ENCODE assay signal across 10 mouse cellular contexts in the genomic region with DNA sequence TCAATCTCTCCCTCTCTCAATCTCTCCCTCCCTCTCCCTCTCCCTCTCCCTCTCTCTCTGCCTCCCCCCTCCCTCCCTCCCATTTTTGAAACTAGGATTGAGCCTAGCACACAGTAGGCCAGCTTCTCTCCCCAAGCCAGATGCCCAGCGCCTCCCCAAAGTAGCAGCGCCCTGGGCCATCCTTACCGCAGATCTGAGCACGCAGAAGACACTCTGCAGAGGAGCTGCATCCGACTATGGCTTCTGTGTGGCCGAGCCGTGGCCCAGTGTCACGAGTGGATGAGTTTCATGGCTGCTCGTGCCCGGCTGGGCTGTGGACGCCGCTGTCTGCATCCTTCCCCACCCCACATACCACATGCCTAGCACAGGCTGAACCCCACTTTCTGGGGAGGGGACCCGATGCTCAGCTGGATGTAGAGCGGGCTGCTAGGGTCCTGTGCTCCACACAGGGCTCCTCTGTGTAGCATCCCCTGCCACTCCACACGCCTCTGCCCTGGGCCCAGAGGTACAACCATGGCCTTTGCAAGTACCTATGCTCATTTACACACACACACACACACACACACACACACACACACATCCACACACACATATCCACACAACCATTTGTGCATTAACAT. TPM values are rescaled to one million over a fixed set of nuclear protein-coding genes. Genes with fewer than 3 reads are reported as not detected.
DNase-seq lines count a peak whose midpoint lies in the region; ATAC-seq lines count a peak whose summit lies in the region.
"Had no signal": no experiment of that assay in that cellular context is flagged by ENCODE, and none has a peak within 500 bp of the region (broad histone marks: within the 10 kb centered on the region; RNA-seq: fewer than 3 reads in every experiment).

No protein-coding gene starts in this region.

- DNase-seq in gastrocnemius, postnatal 14 days = peak; percentile 2
- DNase-seq in gastrocnemius, postnatal 4 days (ENCODE audit: low spot score in 2 of 2) = no peak
- DNase-seq in CD4-positive helper T cell, adult 2 months (ENCODE audit: low read depth, low spot score) = peak; percentile 2
- DNase-seq in left cerebral cortex, adult 8-10 months (ENCODE audit: low spot score in 2 of 2) = no peak
- DNase-seq in spleen, postnatal 14 days (ENCODE audit: low spot score in 2 of 2) = no peak
- DNase-seq in spleen, postnatal 36 days (ENCODE audit: low spot score in 2 of 2) = no peak
- DNase-seq: heart, adult 11 months had no signal

- ATAC-seq in granulocyte monocyte progenitor cell, adult 5-6 weeks (replicated peaks; ENCODE audit: poor library complexity, severe bottlenecking) = 0 out of 2 replicates have a peak, but pooled peaks have one; percentile 12
- peak; percentile 13; the same call in 1 of the 2 replicates for ATAC-seq in megakaryocyte progenitor cell, adult 5-6 weeks (replicated peaks; ENCODE audit: poor library complexity)

- intact Hi-C loops in gastrocnemius, postnatal 14 days (cut with DNase I; ENCODE audit: low total_unique reads) = loop anchor here (5.0 kb wide), 1 partner anchor 136 kb away; no protein-coding TSS in a partner anchor

RNA-seq across cellular contexts. Expression of a gene that starts 26.5 kb away (rescaled TPM):
- not detected for total RNA-seq in gastrocnemius, postnatal 14 days (2021)
- not detected for total RNA-seq in gastrocnemius, postnatal 4 days (2021)
- not detected in 2 replicates for total RNA-seq in granulocyte monocyte progenitor cell, adult 5-6 weeks (2014; fragmentation: Nextera tagmentation)
- not detected in 2 replicates for total RNA-seq in granulocyte monocyte progenitor cell, adult 5-6 weeks (2017)
- not detected in 2 replicates for total RNA-seq in megakaryocyte progenitor cell, adult 5-6 weeks (2015)
- total RNA-seq in megakaryocyte progenitor cell, adult 5-6 weeks (2017) = not detected in 2 replicates
- total RNA-seq in left cerebral cortex, adult 8-10 months (2022) = not detected
- total RNA-seq: layer of hippocampus, postnatal 10 days had no signal

RNA-seq across cellular contexts. Expression of a gene that starts 29.2 kb away (rescaled TPM):
- not detected for total RNA-seq in gastrocnemius, postnatal 14 days (2021)
- total RNA-seq in gastrocnemius, postnatal 4 days (2021) = not detected
- total RNA-seq in granulocyte monocyte progenitor cell, adult 5-6 weeks (2014; fragmentation: Nextera tagmentation) = not detected in 2 replicates
- not detected in 2 replicates for total RNA-seq in granulocyte monocyte progenitor cell, adult 5-6 weeks (2017)
- 0.10 TPM in 1 of 2 replicates, not detected in the other for total RNA-seq in megakaryocyte progenitor cell, adult 5-6 weeks (2015)
- not detected in 2 replicates for total RNA-seq in megakaryocyte progenitor cell, adult 5-6 weeks (2017)
- 1 to 10 TPM in 1 of 4 experiments, under 1 TPM in 2, not detected in 1; 0.11 to 1.3 (median 0.53) TPM for total RNA-seq in left cerebral cortex, adult 8-10 months (2022)

RNA-seq across cellular contexts. Expression of a gene that starts 38.7 kb away (rescaled TPM):
- not detected for total RNA-seq in gastrocnemius, postnatal 14 days (2021)
- total RNA-seq in gastrocnemius, postnatal 4 days (2021) = not detected
- total RNA-seq in granulocyte monocyte progenitor cell, adult 5-6 weeks (2014; fragmentation: Nextera tagmentation) = not detected in 2 replicates
- not detected in 2 replicates for total RNA-seq in granulocyte monocyte progenitor cell, adult 5-6 weeks (2017)
- total RNA-seq in megakaryocyte progenitor cell, adult 5-6 weeks (2015) = not detected in 2 replicates
- not detected in 2 replicates for total RNA-seq in megakaryocyte progenitor cell, adult 5-6 weeks (2017)
- not detected for total RNA-seq in left cerebral cortex, adult 8-10 months (2022)
- total RNA-seq: layer of hippocampus, postnatal 10 days had no signal

Comparison
In these comparisons a context has a peak if more than half of its experiments do, and no peak if none do; other contexts are left out.
1. DNase-seq: peak in gastrocnemius, postnatal 14 days (single experiment) and CD4-positive helper T cell, adult 2 months (single experiment); none in gastrocnemius, postnatal 4 days (0 of 2), left cerebral cortex, adult 8-10 months (0 of 2), spleen, postnatal 14 days (0 of 2) and spleen, postnatal 36 days (0 of 2).